Mouse (Mus musculus) lung, adult 2 months (tissue): Measurements from ENCODE around the gene Tenm2.

ENCODE experiments used
- CTCF ChIP-seq: fragments of 200-500 bp; IDR thresholded peaks from 2 replicates; pipeline ENCODE4 v1.5.1; 2011; ENCODE audit warnings: mild to moderate bottlenecking, low read length, control low read depth; ENCODE audit not compliant: insufficient read depth
- POLR2A ChIP-seq: fragments of 200-500 bp; IDR thresholded peaks from 2 replicates; pipeline ENCODE4 v1.6.1; 2011; ENCODE audit warnings: low read depth, mild to moderate bottlenecking, control low read depth, low read length, borderline replicate concordance; ENCODE audit errors: extremely low read depth

DNA sequence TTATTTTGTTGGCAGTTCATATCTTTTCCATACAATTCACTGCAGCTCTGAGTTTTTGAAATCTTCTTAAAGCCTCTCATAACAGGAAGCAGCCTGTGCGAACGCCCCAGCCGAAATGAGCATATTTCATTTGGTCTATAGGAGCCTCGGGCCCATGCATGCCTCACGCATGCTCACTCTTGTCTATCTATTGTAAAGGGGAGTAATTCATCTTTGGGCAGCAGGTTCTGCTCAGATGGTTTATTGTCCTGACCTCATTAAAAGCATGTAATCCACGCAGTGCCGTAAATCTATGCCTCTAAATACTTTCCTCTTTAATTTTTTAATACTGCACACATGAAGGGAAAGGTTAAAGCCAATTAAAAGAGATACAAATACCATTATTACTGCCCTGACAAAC is 815.7 kb downstream of the Tenm2 start:
- TF ChIP-seq CTCF (no peak), POLR2A (no peak)
